Mouse (Mus musculus): ENCODE results near the gene Atg7.

DNA sequence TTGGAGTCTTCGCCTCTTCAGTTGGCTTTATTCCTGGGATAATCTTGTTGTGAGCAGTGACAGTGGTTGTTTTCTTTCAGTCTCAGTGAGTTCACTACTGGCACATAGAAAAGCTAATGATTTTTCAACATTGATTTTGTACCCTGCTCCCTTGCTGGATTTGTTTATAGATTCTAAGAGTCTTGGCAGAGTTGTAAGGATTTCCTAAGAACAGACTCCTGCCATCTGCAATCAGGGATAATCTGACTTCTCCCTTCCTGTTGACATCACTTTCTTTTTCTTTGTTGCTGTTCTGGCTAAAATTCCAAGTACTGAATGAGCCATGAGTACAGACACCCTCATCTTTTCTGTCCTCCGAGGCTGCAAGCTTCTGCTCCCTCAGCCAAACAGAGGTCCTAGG lies 20.8 kb downstream of the Atg7 start:
- TF ChIP-seq POLR2A (IDR thresholded peaks at IDR 0.05; ENCODE audit: insufficient read length, low read depth) (no peak), POLR2AphosphoS2 (IDR thresholded peaks at IDR 0.05; ENCODE audit: insufficient read length, low read depth) (no peak), E2F4 (IDR thresholded peaks at IDR 0.05; ENCODE audit: insufficient read depth) (no peak), TCF12 (IDR thresholded peaks at IDR 0.05; ENCODE audit: insufficient read depth, poor library complexity, severe bottlenecking) (no peak)

All from myocyte (in vitro differentiated cells).